Mouse (Mus musculus) kidney, adult 2 months (tissue): Measurements from ENCODE around the gene Akap9.

Experiments used
- CTCF ChIP-seq: fragments of 200-500 bp; conservative IDR thresholded peaks from 2 replicates; pipeline ENCODE4 v1.5.1; 2011; ENCODE audit warnings: low read depth, mild to moderate bottlenecking, control low read depth, low read length, moderate library complexity, mixed read lengths; ENCODE audit not compliant: insufficient read depth, insufficient read length
- POLR2A ChIP-seq: fragments of 200-500 bp; IDR thresholded peaks from one replicate; pipeline ENCODE4 v1.6.1; 2011; ENCODE audit warnings: low read depth, low read length, control low read depth

- TF ChIP-seq POLR2A (no peak), CTCF (no peak)
These were observed 38.7 kb upstream of the Akap9 start for GRCm38 (mm10) chr5:3889201-3889600.
